Mouse (Mus musculus) ovary, adult 18-20 months (tissue): ENCODE measurements around the gene 4930572O03Rik.
"Not testable (repeated sequence)": the region's sequence is repeated elsewhere in the genome, so short reads cannot be mapped to it uniquely, and the experiment has no call there.

Experiments used
- DNase-seq: peaks from one replicate; pipeline ENCODE4 v3.0.0; 2022; ENCODE audit warnings: low spot score, mixed read lengths

Gene 4930572O03Rik

DNA sequence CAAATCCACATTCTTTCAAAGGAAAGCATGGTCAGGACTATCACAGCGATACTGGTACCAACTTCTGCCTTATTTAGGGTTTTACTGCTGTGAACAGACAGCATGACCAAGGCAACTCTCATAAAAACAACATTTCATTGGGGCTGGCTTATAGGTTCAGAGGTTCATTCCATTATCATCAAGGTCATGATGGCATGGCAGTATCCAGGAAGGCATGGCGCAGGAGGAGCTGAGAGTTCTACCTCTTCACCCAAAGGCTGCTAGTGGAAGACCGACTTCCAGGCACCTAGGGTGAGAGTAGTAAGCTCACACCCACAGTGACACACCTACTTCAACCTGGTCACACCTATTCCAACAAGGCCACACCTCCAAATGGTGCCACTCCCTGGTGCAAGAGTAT, 40.7 kb downstream of the 4930572O03Rik start:
- DNase-seq = not testable (repeated sequence)

DNA sequence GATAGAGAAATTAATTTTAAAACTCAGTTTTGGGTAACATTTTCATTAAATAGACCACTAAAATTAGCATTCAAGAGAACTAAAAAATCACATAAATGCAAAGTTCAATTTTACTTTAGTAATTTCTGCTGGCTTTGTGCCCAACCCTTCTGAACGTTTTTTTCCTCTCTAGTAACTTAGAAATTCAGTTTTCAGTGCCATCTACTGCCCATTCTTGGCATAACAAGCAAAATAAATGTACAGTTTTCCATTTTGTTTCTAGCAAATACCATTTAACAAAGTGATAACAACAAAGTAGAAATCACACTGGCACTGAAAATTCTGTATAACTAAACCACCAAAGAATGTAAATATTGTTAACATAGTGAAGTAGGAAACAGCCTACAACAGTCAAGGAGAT, 46.2 kb downstream of the 4930572O03Rik start:
- not testable (repeated sequence) for DNase-seq

DNA sequence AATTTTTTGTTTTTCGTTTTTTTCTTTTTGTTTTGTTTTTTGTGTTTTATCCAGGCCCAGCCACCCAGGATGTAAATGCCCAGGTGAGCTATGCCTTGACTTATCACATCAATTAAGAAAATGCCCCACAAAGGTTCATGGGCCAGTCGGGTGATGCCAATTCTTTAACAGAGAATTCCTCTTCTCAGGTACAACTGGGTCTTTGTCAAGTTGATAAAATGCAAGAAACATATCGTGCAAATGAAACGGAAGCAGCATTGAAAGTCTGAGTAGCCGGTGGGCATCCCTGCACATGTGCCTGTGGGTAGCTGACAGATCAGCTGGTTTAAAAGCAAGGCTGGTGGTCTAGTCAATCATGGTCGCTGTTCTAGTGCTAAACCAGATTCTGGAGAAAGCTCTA, 50.2 kb downstream of the 4930572O03Rik start:
- not testable (repeated sequence) for DNase-seq

DNA sequence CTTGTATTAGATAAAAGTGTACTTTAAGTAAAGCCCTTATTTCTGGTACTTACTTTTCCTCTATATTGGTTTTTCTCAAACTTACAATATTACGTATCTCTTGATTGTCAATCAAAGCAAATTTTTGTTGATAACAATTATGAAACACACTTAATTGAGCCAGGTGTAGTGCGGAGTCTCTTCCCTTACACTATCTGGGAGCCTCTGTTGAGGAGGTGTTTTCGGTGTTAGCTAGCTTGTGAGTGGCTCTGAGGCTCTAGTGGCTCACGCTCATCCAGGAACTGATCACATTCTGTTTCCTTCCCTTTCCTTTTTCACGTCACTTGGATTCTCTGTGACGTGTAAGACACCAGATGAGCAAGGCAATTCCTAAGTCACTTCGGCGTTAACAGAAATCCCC, 53.3 kb downstream of the 4930572O03Rik start:
- DNase-seq = not testable (repeated sequence)

DNA sequence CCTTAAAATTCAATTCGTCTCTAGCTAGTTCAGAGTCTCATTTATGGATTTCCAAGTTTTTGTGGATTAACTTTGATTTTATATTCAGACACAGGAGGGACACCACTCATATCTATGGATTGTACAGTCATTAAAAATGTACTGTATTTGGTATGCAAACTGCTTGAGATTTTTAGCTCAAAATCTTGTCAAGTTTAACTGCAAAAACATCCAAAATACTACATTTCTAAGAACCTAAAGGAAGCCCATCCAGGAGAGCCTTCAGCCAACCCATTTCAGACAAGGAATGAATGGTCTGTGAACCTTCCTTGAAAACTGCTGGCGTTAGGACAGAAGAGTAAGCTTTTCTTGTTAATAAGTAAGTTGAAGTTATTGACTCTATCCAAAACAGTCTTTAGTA, 53.9 kb downstream of the 4930572O03Rik start:
- not testable (repeated sequence) for DNase-seq

DNA sequence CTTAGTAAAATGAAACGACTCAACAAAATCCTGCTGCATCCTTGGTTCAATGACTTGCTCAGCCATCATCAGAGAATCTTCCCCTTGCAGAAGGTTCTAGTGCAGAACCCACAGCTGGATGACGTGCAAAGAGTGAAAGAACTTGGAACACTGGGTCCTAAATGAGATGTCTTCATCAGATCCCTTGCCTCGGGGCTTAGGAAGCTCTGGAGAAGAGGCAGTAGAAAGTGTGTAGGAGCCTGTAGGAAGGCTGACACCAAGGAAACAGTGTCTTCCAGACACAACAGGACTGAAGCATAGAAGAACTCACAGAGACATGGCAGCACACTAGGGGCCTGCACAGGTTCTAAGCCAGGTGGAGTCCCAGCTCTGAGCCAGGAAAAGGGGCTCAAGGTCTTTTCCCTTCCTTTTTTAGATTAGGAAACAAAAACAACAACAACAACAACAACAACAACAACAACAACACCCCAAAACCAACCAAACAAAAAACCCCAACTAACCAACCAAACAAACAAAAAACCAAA, 54.4 kb downstream of the 4930572O03Rik start:
- DNase-seq = not testable (repeated sequence)
